Mouse (Mus musculus) neural tube, embryonic 14.5 days (tissue): ENCODE data around the gene Frmd4a. TPM values are rescaled to one million over a fixed set of nuclear protein-coding genes. Genes with fewer than 3 reads are reported as not detected.
"Not testable (repeated sequence)": the region's sequence is repeated elsewhere in the genome, so short reads cannot be mapped to it uniquely, and the experiment has no call there.

Experiments used
- ATAC-seq: fragments of 200-750 bp; cut with Nextera tagmentation; 2 replicates; pipeline ENCODE4 v1.8.0; 2017; ENCODE audit warnings: low read depth, mild to moderate bottlenecking, moderate TSS enrichment, moderate library complexity
- H3K27ac ChIP-seq: fragments of 300-500 bp; sonication (generic); 2 replicates; pipeline ENCODE4 v1.5.1; 2014; ENCODE audit warnings: low read depth, mild to moderate bottlenecking, control low read depth, low read length, moderate library complexity, mixed read lengths
- H3K27me3 ChIP-seq: fragments of 300-500 bp; sonication (generic); 2 replicates; pipeline ENCODE4 v1.6.1; 2014; ENCODE audit warnings: low read length; ENCODE audit not compliant: control insufficient read depth, insufficient read depth
- H3K36me3 ChIP-seq: fragments of 300-500 bp; sonication (generic); 2 replicates; pipeline ENCODE4 v1.6.1; 2014; ENCODE audit warnings: low read length, mixed read lengths; ENCODE audit not compliant: control insufficient read depth, insufficient read depth
- H3K4me1 ChIP-seq: fragments of 300-500 bp; sonication (generic); 2 replicates; pipeline ENCODE4 v1.6.1; 2014; ENCODE audit warnings: low read length; ENCODE audit not compliant: control insufficient read depth, insufficient read depth
- H3K4me2 ChIP-seq: fragments of 300-500 bp; sonication (generic); 2 replicates; pipeline ENCODE4 v1.6.1; 2014; ENCODE audit warnings: mild to moderate bottlenecking, low read depth, low read length, control low read depth
- H3K4me3 ChIP-seq: fragments of 300-500 bp; sonication (generic); 2 replicates; pipeline ENCODE4 v1.5.1; 2014; ENCODE audit warnings: low read depth, low read length, control low read depth, mixed read lengths
- H3K9ac ChIP-seq: fragments of 300-500 bp; sonication (generic); replicated peaks from 2 replicates; pipeline ENCODE4 v1.6.1; 2014; ENCODE audit warnings: low read depth, mild to moderate bottlenecking, control low read depth, low read length, mixed read lengths
- H3K9me3 ChIP-seq: fragments of 300-500 bp; sonication (generic); 2 replicates; pipeline ENCODE4 v1.6.1; 2016; ENCODE audit warnings: low read length; ENCODE audit not compliant: control insufficient read depth
- WGBS: fragments of 180-500 bp; shearing (Covaris S2); extraction: QIAGEN DNeasy Blood & Tissue Kit; methylation state at CpG from one replicate; pipeline ENCODE4 v1.1.7; 2014; 5-methylcytosine and 5-hydroxymethylcytosine counted together
- polyA plus RNA-seq: library from polyadenylated mRNA; unstranded; fragments of >200 nt; fragmentation: Nextera tagmentation; extraction: Ambion mirVana; gene quantifications from 2 replicates; pipeline ENCODE4 v1.2.1, GENCODE M21; 2014

Gene Frmd4a
- polyA plus RNA-seq, 1 experiment from 2014 or later: 67.4 TPM

DNA sequence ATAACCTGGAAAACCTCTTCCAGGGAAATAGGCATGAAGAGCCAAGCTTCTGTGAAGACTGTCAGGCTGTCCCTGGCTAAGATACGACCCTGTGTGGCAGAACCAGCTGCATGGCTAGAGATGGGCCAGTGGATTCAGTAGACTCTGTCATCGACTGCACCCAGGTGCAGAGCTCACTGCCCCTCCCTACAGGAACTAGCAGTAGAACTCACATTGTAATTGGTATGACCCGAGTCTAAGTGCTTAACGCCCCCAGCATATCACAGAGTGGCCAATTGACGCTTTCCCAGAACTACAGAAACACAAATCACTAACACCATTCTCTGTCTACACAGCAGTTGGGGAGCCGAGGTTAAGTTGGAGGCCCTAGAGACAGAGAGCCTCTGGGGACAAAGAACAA, 232.2 kb downstream of the Frmd4a start:
- 3% methylated on average over 6 of the region's 6 CpGs for WGBS
- Histone ChIP-seq H3K27me3 (no peaks in the 10 kb centered on the region), H3K9me3 (no peaks in the 10 kb centered on the region), H3K4me2 (no peak overlapping the region), H3K27ac (no peak overlapping the region), H3K4me3 (no peak overlapping the region), H3K9ac (no peak overlapping the region), H3K36me3 (no peaks in the 10 kb centered on the region), H3K4me1 (peaks cover 16% of the 10 kb centered on the region)
- no peak for ATAC-seq

DNA sequence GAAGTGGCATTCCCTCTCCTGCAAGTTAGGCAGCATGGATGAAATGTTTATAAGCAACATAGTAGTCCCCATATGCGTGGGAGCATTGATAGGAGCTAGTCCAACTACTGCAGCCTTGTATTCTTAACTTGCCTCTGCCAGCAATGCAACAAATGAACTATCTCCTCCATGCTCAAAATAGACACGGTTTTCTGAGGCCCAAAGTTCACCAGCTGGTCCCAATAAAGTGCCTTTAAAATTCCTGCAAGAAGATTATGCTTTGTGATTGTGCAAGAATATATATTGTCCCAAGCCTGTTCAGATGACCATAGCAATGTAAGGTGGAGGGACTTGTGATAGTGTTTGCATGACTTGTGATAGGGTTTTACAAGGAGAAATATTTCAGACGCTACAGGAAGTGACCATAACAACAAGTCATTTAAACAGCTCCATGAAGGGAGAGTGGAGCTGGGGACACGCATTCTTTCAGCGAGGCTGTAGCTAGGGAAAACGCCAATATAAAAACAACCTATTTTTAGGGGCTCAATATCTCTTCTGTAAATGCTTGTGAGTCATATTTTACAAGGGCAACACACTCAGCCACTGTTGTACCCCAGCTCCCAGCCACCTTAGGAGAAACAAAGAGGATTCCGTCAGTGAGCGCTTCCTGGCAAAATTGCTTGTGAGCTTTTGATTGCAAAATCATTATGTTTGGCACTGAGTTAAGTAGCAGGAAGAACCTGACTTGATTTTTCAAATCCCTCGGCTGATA, 235.2 kb downstream of the Frmd4a start:
- no peaks in the 10 kb centered on the region for H3K27me3 ChIP-seq
- peaks cover 16% of the 10 kb centered on the region for H3K4me1 ChIP-seq
- H3K9me3 ChIP-seq: no peaks in the 10 kb centered on the region
- H3K9ac ChIP-seq: no peak overlapping the region
- H3K4me3 ChIP-seq: no peak overlapping the region
- peak; percentile 47; the same call in 1 of the 2 replicates for ATAC-seq
- H3K4me2 ChIP-seq: 0 out of 2 replicates have a peak overlapping the region, but pooled peaks have one; percentile 12
- peak overlapping the region; percentile 69; the same call in 1 of the 2 replicates for H3K27ac ChIP-seq
- H3K36me3 ChIP-seq: no peaks in the 10 kb centered on the region
- 23% methylated on average over 9 of the region's 9 CpGs for WGBS

DNA sequence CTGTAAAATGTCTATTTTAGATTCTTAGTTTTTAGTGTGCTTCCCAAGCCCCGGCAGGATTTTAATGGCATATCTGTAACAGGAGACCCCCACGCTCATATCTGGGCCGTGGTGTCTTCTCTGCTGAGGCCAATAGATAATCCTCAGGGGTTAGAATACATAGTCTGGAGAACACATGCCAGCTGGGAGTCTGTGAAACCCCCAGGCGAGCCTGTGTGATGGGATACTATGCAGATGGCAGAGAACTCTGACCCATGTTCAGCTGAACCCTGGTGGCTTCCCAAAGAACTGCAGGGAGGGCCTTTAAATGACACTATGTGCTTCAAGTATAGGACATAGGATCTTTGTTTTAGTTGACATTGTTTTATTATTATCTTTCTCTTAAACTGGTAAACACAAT, 235.8 kb downstream of the Frmd4a start:
- no peaks in the 10 kb centered on the region for H3K27me3 ChIP-seq
- H3K27ac ChIP-seq: peak overlapping the region; percentile 69; the same call in 1 of the 2 replicates
- H3K4me3 ChIP-seq: no peak overlapping the region
- peaks cover 16% of the 10 kb centered on the region for H3K4me1 ChIP-seq
- no peak overlapping the region for H3K9ac ChIP-seq
- no peaks in the 10 kb centered on the region for H3K36me3 ChIP-seq
- no peaks in the 10 kb centered on the region for H3K9me3 ChIP-seq
- 8% methylated on average over 4 of the region's 4 CpGs for WGBS
- 0 out of 2 replicates have a peak overlapping the region, but pooled peaks have one; percentile 12 for H3K4me2 ChIP-seq
- ATAC-seq: peak; percentile 67; the same call in 1 of the 2 replicates

DNA sequence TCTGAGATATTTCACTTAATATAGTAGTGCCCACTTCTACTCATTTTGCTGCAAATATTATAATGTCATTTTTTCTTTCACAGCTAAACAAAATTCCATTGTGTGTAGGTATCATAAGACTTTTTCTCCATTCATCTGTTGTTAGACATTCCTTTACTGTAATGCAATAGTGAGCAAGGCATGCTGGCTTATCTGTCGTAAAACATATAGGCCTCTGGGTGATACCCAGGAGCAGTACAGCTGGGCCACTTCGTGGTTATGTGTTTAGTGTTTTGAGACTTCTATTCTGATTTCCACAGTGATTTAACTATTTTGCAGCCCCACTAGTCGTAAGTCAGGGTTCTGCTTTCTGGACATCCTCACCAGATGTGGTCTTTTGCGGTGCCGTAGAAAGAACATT, 236.6 kb downstream of the Frmd4a start:
- Histone ChIP-seq H3K4me3 (no peak overlapping the region), H3K27me3 (no peaks in the 10 kb centered on the region), H3K9ac (no peak overlapping the region), H3K4me2 (no peak overlapping the region), H3K27ac (no peak overlapping the region), H3K4me1 (peaks cover 16% of the 10 kb centered on the region), H3K9me3 (no peaks in the 10 kb centered on the region), H3K36me3 (no peaks in the 10 kb centered on the region)
- WGBS: 58% methylated on average over 5 of the region's 5 CpGs
- no peak for ATAC-seq

DNA sequence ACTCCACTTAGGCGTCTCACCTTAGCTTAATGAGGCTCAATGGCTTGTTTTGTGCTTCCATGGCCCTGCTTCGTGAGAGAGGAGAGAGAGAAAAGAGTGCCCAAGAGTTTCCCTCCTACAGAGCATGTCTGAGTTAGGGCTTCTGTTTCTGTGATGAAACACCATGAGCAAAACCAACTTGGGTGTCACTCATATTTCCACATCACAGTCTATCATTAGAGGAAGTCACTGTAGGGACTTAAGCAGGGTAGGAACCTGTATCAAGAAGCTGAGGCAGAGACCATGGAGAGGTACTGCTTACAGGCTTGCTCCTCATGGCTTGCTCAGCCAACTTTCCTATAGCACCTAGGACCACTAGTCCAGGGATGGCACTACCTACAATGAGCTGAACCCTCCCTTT, 238.7 kb downstream of the Frmd4a start:
- no peak for ATAC-seq
- H3K27ac ChIP-seq: no peak overlapping the region
- no peaks in the 10 kb centered on the region for H3K36me3 ChIP-seq

DNA sequence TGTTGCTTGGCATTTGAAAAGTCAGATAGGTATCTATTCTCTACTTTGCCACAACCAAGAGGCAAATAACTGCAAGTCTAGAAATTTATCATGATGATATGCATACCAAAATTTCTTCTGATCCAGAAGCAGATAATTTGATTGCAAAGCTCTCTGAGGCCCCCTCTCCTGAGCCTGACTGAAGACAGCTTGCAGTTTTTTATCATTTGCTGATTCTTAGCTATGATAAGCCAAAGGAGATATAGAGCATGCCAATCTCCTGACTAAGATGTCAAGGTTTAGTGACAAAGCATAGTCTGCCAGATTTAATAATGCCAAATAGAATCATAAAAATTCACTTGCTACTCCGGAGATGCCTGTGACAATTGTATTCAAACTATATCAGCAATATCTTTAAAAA, 240.1 kb downstream of the Frmd4a start:
- no peak overlapping the region for H3K9ac ChIP-seq
- H3K4me1 ChIP-seq: peaks cover 13% of the 10 kb centered on the region
- ATAC-seq: no peak
- H3K4me3 ChIP-seq: no peak overlapping the region
- no peak overlapping the region for H3K4me2 ChIP-seq
- no peaks in the 10 kb centered on the region for H3K27me3 ChIP-seq
- no peaks in the 10 kb centered on the region for H3K9me3 ChIP-seq
- 92% methylated on average over 1 of the region's 1 CpGs for WGBS
- H3K27ac ChIP-seq: no peak overlapping the region
- H3K36me3 ChIP-seq: no peaks in the 10 kb centered on the region

More for the DNA sequence above, 238.7 kb downstream of the Frmd4a start:
- Histone ChIP-seq H3K4me1 (peaks cover 16% of the 10 kb centered on the region), H3K4me2 (no peak overlapping the region), H3K9me3 (no peaks in the 10 kb centered on the region), H3K27me3 (no peaks in the 10 kb centered on the region), H3K9ac (no peak overlapping the region), H3K4me3 (no peak overlapping the region)
- WGBS: 90% methylated on average over 2 of the region's 2 CpGs

DNA sequence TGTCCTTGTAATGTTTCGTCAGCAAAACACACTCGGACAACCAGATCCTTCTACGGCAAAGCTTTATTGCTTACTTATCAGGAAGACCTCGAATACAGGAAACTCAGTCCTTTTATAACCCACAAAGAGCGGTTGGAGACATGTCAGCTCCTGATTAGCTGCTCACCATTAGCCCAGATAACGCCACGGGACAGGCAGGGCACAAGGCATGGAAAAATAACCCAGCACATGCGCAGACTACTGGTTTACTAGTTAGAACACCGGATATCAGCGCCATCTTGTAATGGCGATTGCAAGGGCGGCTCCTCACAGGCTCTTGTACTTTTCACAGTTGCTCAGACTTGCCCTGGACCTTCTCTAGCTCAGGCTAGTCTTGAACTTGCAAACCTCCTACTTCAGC, 241.3 kb downstream of the Frmd4a start:
- H3K9me3 ChIP-seq, H3K27me3 ChIP-seq, ATAC-seq, H3K36me3 ChIP-seq, H3K27ac ChIP-seq, H3K4me1 ChIP-seq, H3K9ac ChIP-seq, H3K4me3 ChIP-seq, H3K4me2 ChIP-seq: not testable (repeated sequence)
- 94% methylated on average over 12 of the region's 12 CpGs for WGBS

DNA sequence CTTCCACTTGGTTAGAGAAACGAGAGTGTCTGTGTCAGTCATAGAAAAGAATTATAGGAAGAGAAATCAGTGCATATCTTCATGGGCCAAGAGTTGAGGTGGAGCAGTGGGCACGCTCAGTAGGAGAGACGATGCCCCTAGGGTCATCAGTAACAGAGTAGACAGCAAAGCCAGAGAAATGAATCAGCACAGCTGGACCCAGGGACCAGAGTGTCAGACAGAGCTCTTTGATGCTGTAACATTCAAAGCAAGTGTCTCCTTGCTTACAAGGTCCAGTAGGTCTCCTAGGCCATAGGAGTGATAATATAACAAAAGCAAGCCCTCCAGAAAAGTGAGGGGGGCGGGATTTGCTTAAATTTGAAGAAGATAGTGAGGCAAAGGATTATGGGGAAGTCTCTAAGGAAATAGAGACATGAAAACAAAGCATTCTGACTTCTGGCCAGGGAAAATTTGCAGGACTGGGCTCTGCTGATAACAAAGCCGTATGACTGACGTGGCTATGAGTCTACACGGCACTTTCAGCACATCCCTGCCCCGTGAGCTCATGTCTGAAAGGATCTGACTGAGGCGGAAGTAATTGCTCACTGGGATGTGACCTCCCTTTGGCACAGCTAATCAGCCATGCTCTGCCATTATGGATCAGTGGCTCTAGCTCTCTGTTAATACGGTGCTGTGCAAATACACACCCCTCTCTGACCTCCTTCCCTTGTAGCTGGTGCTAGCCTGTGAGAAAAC, 243.0 kb downstream of the Frmd4a start:
- Histone ChIP-seq H3K36me3 (no peaks in the 10 kb centered on the region), H3K9ac (no peak overlapping the region), H3K4me2 (no peak overlapping the region), H3K4me1 (0 out of 2 replicates have a peak, but pooled peaks cover 4% of the 10 kb centered on the region), H3K4me3 (no peak overlapping the region), H3K27ac (no peak overlapping the region), H3K9me3 (no peaks in the 10 kb centered on the region), H3K27me3 (no peaks in the 10 kb centered on the region)
- peak; percentile 46; the same call in 1 of the 2 replicates for ATAC-seq
- 26% methylated on average over 10 of the region's 10 CpGs for WGBS

DNA sequence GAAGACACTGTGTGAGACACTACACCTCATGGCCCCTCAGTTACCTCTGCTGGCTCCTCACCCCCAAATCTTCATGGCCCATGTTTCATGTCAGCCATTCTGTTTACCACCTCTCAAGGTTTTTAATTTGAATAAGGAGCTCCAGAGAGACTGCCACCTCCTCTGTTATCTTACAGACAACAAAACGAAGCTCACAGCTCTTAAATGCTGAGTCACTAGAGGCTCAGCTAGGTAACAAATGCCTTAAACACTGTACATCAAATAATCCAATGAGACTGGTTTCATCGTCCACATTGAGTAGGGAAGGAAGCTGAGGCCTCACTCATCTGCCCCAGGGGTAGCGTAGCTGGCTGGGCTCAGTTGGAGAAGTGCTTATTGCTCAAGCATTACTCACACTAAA, 245.2 kb downstream of the Frmd4a start:
- no peak for ATAC-seq
- no peaks in the 10 kb centered on the region for H3K27me3 ChIP-seq
- 82% methylated on average over 3 of the region's 3 CpGs for WGBS

More for the DNA sequence above, 245.2 kb downstream of the Frmd4a start:
- no peaks in the 10 kb centered on the region for H3K9me3 ChIP-seq
- H3K4me3 ChIP-seq: no peak overlapping the region
- H3K9ac ChIP-seq: no peak overlapping the region
- H3K4me2 ChIP-seq: no peak overlapping the region
- H3K36me3 ChIP-seq: no peaks in the 10 kb centered on the region
- 0 out of 2 replicates have a peak, but pooled peaks cover 4% of the 10 kb centered on the region for H3K4me1 ChIP-seq
- no peak overlapping the region for H3K27ac ChIP-seq
